Mouse (Mus musculus) stomach, embryonic 14.5 days (tissue): ENCODE results near the gene Sox2. TPM values are rescaled to one million over a fixed set of nuclear protein-coding genes. Genes with fewer than 3 reads are reported as not detected.

Experiments used
- ATAC-seq: fragments of 200-750 bp; cut with Nextera tagmentation; 2 replicates; pipeline ENCODE4 v1.8.0; 2017; ENCODE audit warnings: low read depth, moderate TSS enrichment; ENCODE audit not compliant: insufficient number of reproducible peaks, insufficient read depth, low FRiP score
- H3K27ac ChIP-seq: fragments of 300-500 bp; sonication (generic); 2 replicates; pipeline ENCODE4 v1.5.1; 2014; ENCODE audit warnings: mild to moderate bottlenecking, low read length, moderate library complexity, mixed read lengths
- H3K27me3 ChIP-seq: fragments of 300-500 bp; sonication (generic); 2 replicates; pipeline ENCODE4 v1.6.1; 2014; ENCODE audit warnings: low read length, control low read depth, mixed read lengths; ENCODE audit not compliant: control insufficient read depth, insufficient read depth
- H3K36me3 ChIP-seq: fragments of 300-500 bp; sonication (generic); 2 replicates; pipeline ENCODE4 v1.6.1; 2014; ENCODE audit warnings: mild to moderate bottlenecking, control low read depth, low read length, moderate library complexity, mixed read lengths; ENCODE audit not compliant: control insufficient read depth, insufficient read depth
- H3K4me1 ChIP-seq: fragments of 300-500 bp; sonication (generic); 2 replicates; pipeline ENCODE4 v1.6.1; 2014; ENCODE audit warnings: low read length, control low read depth, mixed read lengths; ENCODE audit not compliant: control insufficient read depth, insufficient read depth
- H3K4me2 ChIP-seq: fragments of 300-500 bp; sonication (generic); replicated peaks from 2 replicates; pipeline ENCODE4 v1.6.1; 2014; ENCODE audit warnings: low read depth, low read length, control low read depth
- H3K4me3 ChIP-seq: fragments of 300-500 bp; sonication (generic); 2 replicates; pipeline ENCODE4 v1.5.1; 2014; ENCODE audit warnings: low read depth, low read length, control low read depth
- H3K9ac ChIP-seq: fragments of 300-500 bp; sonication (generic); replicated peaks from 2 replicates; pipeline ENCODE4 v1.6.1; 2014; ENCODE audit warnings: low read depth, mild to moderate bottlenecking, control low read depth, low read length, moderate library complexity, mixed read lengths
- H3K9me3 ChIP-seq: fragments of 300-500 bp; sonication (generic); 2 replicates; pipeline ENCODE4 v1.6.1; 2016; ENCODE audit warnings: low read depth, low read length, control low read depth; ENCODE audit not compliant: control insufficient read depth
- WGBS: fragments of 180-500 bp; shearing (Covaris S2); extraction: QIAGEN DNeasy Blood & Tissue Kit; methylation state at CpG from one replicate; pipeline ENCODE4 v1.1.7; 2014; 5-methylcytosine and 5-hydroxymethylcytosine counted together
- polyA plus RNA-seq: library from polyadenylated mRNA; unstranded; fragments of >200 nt; fragmentation: Nextera tagmentation; extraction: Ambion mirVana; gene quantifications from 2 replicates; pipeline ENCODE4 v1.2.1, GENCODE M21; 2014

The Sox2 gene
- polyA plus RNA-seq, 1 experiment from 2014 or later, result 12.0 TPM

DNA sequence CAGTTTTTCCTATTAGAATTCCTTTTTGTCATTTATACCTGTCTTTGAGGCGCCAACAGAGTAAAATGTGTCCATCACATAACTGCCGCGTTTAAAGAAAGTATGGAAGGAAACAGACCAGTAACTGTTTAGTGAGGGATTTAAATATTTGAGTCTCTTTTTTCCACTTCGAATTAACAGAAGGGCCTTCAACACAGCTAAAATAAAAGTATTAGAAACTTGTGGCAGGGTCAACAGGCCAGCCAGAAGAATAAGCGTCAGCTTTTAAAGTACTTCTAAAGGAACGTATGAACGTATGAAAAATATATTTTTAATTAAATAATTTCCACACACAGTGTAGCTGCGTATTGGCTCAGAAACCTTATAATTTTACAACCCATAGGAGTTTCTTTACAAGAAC is 9.9 kb upstream of the Sox2 start:
- no peaks in the 10 kb centered on the region for H3K36me3 ChIP-seq
- no peak for ATAC-seq
- no peak overlapping the region for H3K9ac ChIP-seq
- H3K4me3 ChIP-seq, result no peak overlapping the region
- H3K27ac ChIP-seq, result no peak overlapping the region
- H3K4me2 ChIP-seq, result no peak overlapping the region
- H3K4me1 ChIP-seq, result 0 out of 2 replicates have a peak, but pooled peaks cover 5% of the 10 kb centered on the region
- peaks cover 54% of the 10 kb centered on the region for H3K27me3 ChIP-seq
- 12% methylated on average over 8 of the region's 8 CpGs for WGBS
- H3K9me3 ChIP-seq, result no peaks in the 10 kb centered on the region

GRCm38 (mm10) chr3:34640690-34641600 is 9.3 kb upstream of the Sox2 start:
- Histone ChIP-seq H3K27me3 (peaks cover 59% of the 10 kb centered on the region), H3K27ac (no peak overlapping the region), H3K4me2 (no peak overlapping the region), H3K4me3 (no peak overlapping the region), H3K4me1 (0 out of 2 replicates have a peak, but pooled peaks cover 5% of the 10 kb centered on the region), H3K9me3 (no peaks in the 10 kb centered on the region), H3K9ac (no peak overlapping the region), H3K36me3 (no peaks in the 10 kb centered on the region)
- ATAC-seq, result no peak
- WGBS, result 5% methylated on average over 33 of the region's 33 CpGs

DNA sequence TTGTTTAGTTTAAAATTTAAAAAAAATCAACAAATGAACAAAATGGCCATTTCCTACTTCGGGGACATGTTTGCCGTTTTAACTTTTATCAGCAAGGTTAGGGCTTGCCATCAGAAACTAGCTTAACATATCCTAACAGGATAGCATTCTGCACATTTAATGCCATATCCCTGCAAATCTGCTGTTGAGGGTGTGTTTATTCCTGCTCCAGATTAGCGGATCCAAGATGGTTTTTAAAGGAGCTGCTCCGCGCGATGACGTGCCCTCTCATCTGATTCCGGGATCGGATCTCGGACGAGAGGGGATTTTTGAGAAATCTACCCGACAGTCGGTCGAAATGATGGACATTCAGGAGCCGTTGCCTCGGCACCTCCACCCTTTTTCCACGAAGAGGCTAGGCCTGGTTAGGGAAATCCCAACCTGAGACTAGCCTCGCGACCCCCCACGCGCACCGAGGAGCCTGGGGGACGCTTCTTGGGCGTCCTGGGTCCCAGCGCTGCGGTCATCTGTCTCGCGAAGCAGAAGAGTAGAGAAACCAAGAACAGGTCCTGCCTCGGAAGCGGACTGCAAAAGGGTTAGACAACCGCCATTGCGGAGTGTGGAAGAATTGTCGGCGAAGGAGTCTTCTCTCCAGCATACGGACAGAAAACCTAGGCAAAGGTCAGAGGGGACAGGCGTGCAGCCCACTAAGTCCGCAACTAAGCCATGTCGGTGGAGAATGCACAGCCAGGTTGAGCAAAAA is 8.3 kb upstream of the Sox2 start:
- ATAC-seq, result no peak; the same call in 1 of the 2 replicates
- WGBS, result 2% methylated on average over 38 of the region's 38 CpGs
- H3K4me2 ChIP-seq, result peak overlapping the region; percentile 42
- H3K36me3 ChIP-seq, result no peaks in the 10 kb centered on the region
- H3K9ac ChIP-seq, result no peak overlapping the region
- H3K4me3 ChIP-seq, result peak overlapping the region; percentile 19; the same call in 1 of the 2 replicates
- H3K9me3 ChIP-seq, result no peaks in the 10 kb centered on the region
- H3K4me1 ChIP-seq, result 0 out of 2 replicates have a peak, but pooled peaks cover 5% of the 10 kb centered on the region
- H3K27ac ChIP-seq, result no peak overlapping the region
- peaks cover 65% of the 10 kb centered on the region for H3K27me3 ChIP-seq

DNA sequence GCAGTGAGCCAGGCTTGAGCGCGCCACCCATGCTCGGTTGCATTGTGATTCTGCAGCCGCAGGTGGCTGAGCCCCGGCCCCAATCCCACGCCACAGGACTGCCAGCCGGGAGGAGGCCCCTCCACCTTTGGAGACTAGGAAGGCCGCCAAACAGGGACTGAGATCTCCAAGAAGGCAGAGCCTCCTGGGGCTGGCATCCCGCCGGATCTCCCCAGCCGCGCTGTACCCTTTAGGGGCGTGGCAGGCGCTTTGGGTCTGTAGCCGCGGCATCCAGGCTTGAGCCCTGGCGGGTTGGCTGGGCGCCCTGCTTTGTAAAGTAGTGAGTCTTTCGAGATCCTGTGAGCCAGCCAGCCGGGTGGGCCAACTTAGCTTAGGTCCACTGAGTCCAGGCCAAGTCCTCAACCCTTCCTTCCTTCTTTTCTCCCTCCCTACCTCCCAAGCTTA is 7.7 kb upstream of the Sox2 start:
- H3K9me3 ChIP-seq, result no peaks in the 10 kb centered on the region
- under 1% methylated on average over 20 of the region's 20 CpGs for WGBS
- no peak overlapping the region for H3K9ac ChIP-seq
- no peak overlapping the region for H3K27ac ChIP-seq
- H3K4me2 ChIP-seq, result peak overlapping the region; percentile 42
- peaks cover 71% of the 10 kb centered on the region for H3K27me3 ChIP-seq
- H3K4me1 ChIP-seq, result 0 out of 2 replicates have a peak, but pooled peaks cover 5% of the 10 kb centered on the region
- H3K4me3 ChIP-seq, result peak overlapping the region; percentile 19; the same call in 1 of the 2 replicates
- no peaks in the 10 kb centered on the region for H3K36me3 ChIP-seq
- no peak for ATAC-seq

- no peak for ATAC-seq
- Histone ChIP-seq H3K27me3 (peaks cover 74% of the 10 kb centered on the region), H3K4me2 (no peak overlapping the region), H3K4me3 (no peak overlapping the region), H3K36me3 (no peaks in the 10 kb centered on the region), H3K9ac (no peak overlapping the region), H3K9me3 (no peaks in the 10 kb centered on the region), H3K27ac (no peak overlapping the region), H3K4me1 (0 out of 2 replicates have a peak, but pooled peaks cover 5% of the 10 kb centered on the region)
- WGBS, result 18% methylated on average over 5 of the region's 5 CpGs
Observed at GRCm38 (mm10) chr3:34643067-34643466, 7.1 kb upstream of the Sox2 start.

GRCm38 (mm10) chr3:34643536-34644115 is 6.6 kb upstream of the Sox2 start:
- 11% methylated on average over 15 of the region's 15 CpGs for WGBS
- H3K27me3 ChIP-seq, result peaks cover 70% of the 10 kb centered on the region
- no peaks in the 10 kb centered on the region for H3K9me3 ChIP-seq
- H3K4me1 ChIP-seq, result 0 out of 2 replicates have a peak, but pooled peaks cover 5% of the 10 kb centered on the region
- no peaks in the 10 kb centered on the region for H3K36me3 ChIP-seq
- H3K9ac ChIP-seq, result no peak overlapping the region
- H3K27ac ChIP-seq, result no peak overlapping the region
- no peak overlapping the region for H3K4me2 ChIP-seq
- no peak overlapping the region for H3K4me3 ChIP-seq
- no peak for ATAC-seq

DNA sequence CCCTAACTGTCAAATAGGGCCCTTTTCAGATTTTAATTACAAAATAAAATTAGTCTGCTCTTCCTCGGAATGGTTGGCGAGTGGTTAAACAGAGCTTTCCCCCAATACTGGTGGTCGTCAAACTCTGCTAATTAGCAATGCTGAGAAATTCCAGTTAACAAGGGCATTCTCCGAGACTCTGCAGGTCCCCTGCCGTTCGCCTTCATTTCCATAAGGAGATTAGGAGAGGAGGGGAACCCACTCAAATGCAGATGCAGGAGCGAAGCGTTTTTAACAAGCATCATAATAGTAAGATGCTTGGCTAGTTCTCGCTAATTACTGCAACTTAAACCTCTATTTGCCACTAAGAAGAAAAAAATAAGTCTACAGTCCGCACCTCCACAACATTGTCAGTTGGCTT is 4.0 kb upstream of the Sox2 start:
- no peak overlapping the region for H3K4me2 ChIP-seq
- 10% methylated on average over 10 of the region's 10 CpGs for WGBS
- H3K27ac ChIP-seq, result no peak overlapping the region
- H3K4me1 ChIP-seq, result 0 out of 2 replicates have a peak, but pooled peaks cover 8% of the 10 kb centered on the region
- H3K36me3 ChIP-seq, result no peaks in the 10 kb centered on the region
- peaks cover 59% of the 10 kb centered on the region for H3K27me3 ChIP-seq
- H3K9me3 ChIP-seq, result no peaks in the 10 kb centered on the region
- no peak overlapping the region for H3K4me3 ChIP-seq
- no peak for ATAC-seq
- no peak overlapping the region for H3K9ac ChIP-seq

DNA sequence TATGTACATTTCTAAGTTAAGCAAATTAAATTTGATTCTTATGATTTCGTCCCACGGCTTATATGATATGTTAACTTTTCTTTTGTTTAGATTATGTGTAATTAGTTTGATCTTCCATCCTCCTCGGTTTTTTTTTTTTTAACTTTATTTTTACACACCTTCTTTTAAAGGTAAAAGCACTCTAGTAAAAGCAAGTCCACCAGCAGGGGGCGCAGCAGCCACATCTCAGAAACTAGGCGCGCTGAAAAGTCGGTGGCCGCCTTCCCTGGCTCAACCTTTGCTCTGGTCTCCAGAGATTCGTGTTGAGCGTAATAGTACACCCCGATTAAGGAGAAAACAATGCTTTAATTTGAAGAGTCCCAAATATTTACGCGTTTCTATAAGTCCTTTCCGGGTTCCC is 2.5 kb upstream of the Sox2 start:
- Histone ChIP-seq H3K27me3 (peaks cover 55% of the 10 kb centered on the region), H3K4me2 (no peak overlapping the region), H3K36me3 (no peaks in the 10 kb centered on the region), H3K9ac (no peak overlapping the region), H3K9me3 (no peaks in the 10 kb centered on the region), H3K27ac (no peak overlapping the region), H3K4me3 (no peak overlapping the region), H3K4me1 (0 out of 2 replicates have a peak, but pooled peaks cover 3% of the 10 kb centered on the region)
- WGBS, result under 1% methylated on average over 14 of the region's 14 CpGs
- no peak for ATAC-seq
